Mouse (Mus musculus) cerebellum, postnatal 14 days (tissue): ENCODE data around the gene Gm17018.

Source experiments
- DNase-seq, 2 experiments: peaks; one replicate each; pipeline ENCODE4 v3.0.0; 2021; ENCODE audit warnings: mixed read lengths in 2 of 2

Gene Gm17018

GRCm38 (mm10) chr19:45549128-45549915 lies 11.1 kb upstream of the Gm17018 start:
- no peak for DNase-seq

- no peak for DNase-seq
These were observed 10.5 kb upstream of the Gm17018 start for GRCm38 (mm10) chr19:45549948-45550347.

- DNase-seq = no peak
These were observed 8.2 kb upstream of the Gm17018 start for GRCm38 (mm10) chr19:45552187-45552586.

- no peak for DNase-seq
These were observed 6.3 kb upstream of the Gm17018 start for GRCm38 (mm10) chr19:45554136-45554535.

- peak; percentile 64 to 71 for DNase-seq
These were observed 5.7 kb downstream of the Gm17018 start for GRCm38 (mm10) chr19:45565925-45566715.

- no peak for DNase-seq
These were observed 7.0 kb downstream of the Gm17018 start for GRCm38 (mm10) chr19:45567367-45567766.

GRCm38 (mm10) chr19:45573033-45573432 lies 12.6 kb downstream of the Gm17018 start:
- DNase-seq = no peak

- DNase-seq = peak; percentile 83 to 89
These were observed 13.4 kb downstream of the Gm17018 start for GRCm38 (mm10) chr19:45573861-45574267.

- DNase-seq = no peak
These were observed 14.0 kb downstream of the Gm17018 start for GRCm38 (mm10) chr19:45574339-45574898.

- no peak for DNase-seq
These were observed 14.7 kb downstream of the Gm17018 start for GRCm38 (mm10) chr19:45574941-45575631.

GRCm38 (mm10) chr19:45575632-45576001 lies 15.2 kb downstream of the Gm17018 start:
- DNase-seq = no peak

GRCm38 (mm10) chr19:45577141-45577750 lies 16.8 kb downstream of the Gm17018 start:
- no peak for DNase-seq

- DNase-seq = no peak
These were observed 18.6 kb downstream of the Gm17018 start for GRCm38 (mm10) chr19:45578976-45579375.

- no peak for DNase-seq
These were observed 19.0 kb downstream of the Gm17018 start for GRCm38 (mm10) chr19:45579416-45579815.

- DNase-seq = no peak
These were observed 19.8 kb downstream of the Gm17018 start for GRCm38 (mm10) chr19:45580235-45580634.

GRCm38 (mm10) chr19:45581257-45581656 lies 20.8 kb downstream of the Gm17018 start:
- peak; percentile 56 to 77 for DNase-seq

- DNase-seq = no peak
These were observed 21.7 kb downstream of the Gm17018 start for GRCm38 (mm10) chr19:45582161-45582560.

- DNase-seq = no peak
These were observed 22.7 kb downstream of the Gm17018 start for GRCm38 (mm10) chr19:45583136-45583535.

- DNase-seq = no peak
These were observed 24.6 kb downstream of the Gm17018 start for GRCm38 (mm10) chr19:45584856-45585620.

GRCm38 (mm10) chr19:45586850-45587249 lies 26.4 kb downstream of the Gm17018 start:
- no peak for DNase-seq

- DNase-seq = no peak
These were observed 27.3 kb downstream of the Gm17018 start for GRCm38 (mm10) chr19:45587509-45588292.
